Mouse (Mus musculus): ENCODE measurements around the gene Letm1.
A peak's percentile ranks its signal among the peaks of the same experiment; 100 is the strongest.

The Letm1 gene

GRCm38 (mm10) chr5:33733837-33734236 lies 48.8 kb downstream of the Letm1 start:
- no peaks in the 10 kb centered on the region for H3K9me3 ChIP-seq (ENCODE audit: low read length)
- H3K27me3 ChIP-seq (ENCODE audit: insufficient read depth, low read length) = peaks cover 67% of the 10 kb centered on the region
- H3K4me3 ChIP-seq (replicated peaks; ENCODE audit: low read length) = no peak overlapping the region
- H3K36me3 ChIP-seq (ENCODE audit: insufficient read depth, low read length) = 0 out of 2 replicates have a peak, but pooled peaks cover 4% of the 10 kb centered on the region
- TF ChIP-seq CTCF (conservative IDR thresholded peaks at IDR 0.05; ENCODE audit: low read length) (no peak), POU5F1 (IDR thresholded peaks at IDR 0.05; ENCODE audit: borderline replicate concordance, low read length) (no peak), NANOG (IDR thresholded peaks at IDR 0.05; ENCODE audit: borderline replicate concordance, low read length) (no peak)
- peaks cover 29% of the 10 kb centered on the region for H3K4me1 ChIP-seq (replicated peaks; ENCODE audit: low read depth, low read length)

- TF ChIP-seq POU5F1 (IDR thresholded peaks at IDR 0.05; ENCODE audit: borderline replicate concordance, low read length) (no peak), NANOG (IDR thresholded peaks at IDR 0.05; ENCODE audit: borderline replicate concordance, low read length) (no peak), CTCF (conservative IDR thresholded peaks at IDR 0.05; ENCODE audit: low read length) (no peak)
- Histone ChIP-seq H3K4me1 (replicated peaks; ENCODE audit: low read depth, low read length) (peaks cover 29% of the 10 kb centered on the region), H3K36me3 (ENCODE audit: insufficient read depth, low read length) (0 out of 2 replicates have a peak, but pooled peaks cover 4% of the 10 kb centered on the region), H3K9me3 (ENCODE audit: low read length) (no peaks in the 10 kb centered on the region), H3K27me3 (ENCODE audit: insufficient read depth, low read length) (peaks cover 94% of the 10 kb centered on the region), H3K4me3 (replicated peaks; ENCODE audit: low read length) (peak overlapping the region; percentile 60)
Measured at GRCm38 (mm10) chr5:33731051-33731450, 51.6 kb downstream of the Letm1 start.

GRCm38 (mm10) chr5:33730516-33730915 lies 52.1 kb downstream of the Letm1 start:
- H3K4me3 ChIP-seq (replicated peaks; ENCODE audit: low read length) = peak overlapping the region; percentile 60; the same call in 1 of the 2 replicates
- 0 out of 2 replicates have a peak, but pooled peaks cover 4% of the 10 kb centered on the region for H3K36me3 ChIP-seq (ENCODE audit: insufficient read depth, low read length)
- H3K9me3 ChIP-seq (ENCODE audit: low read length) = no peaks in the 10 kb centered on the region
- no peak for TF ChIP-seq POU5F1 (IDR thresholded peaks at IDR 0.05; ENCODE audit: borderline replicate concordance, low read length)
- TF ChIP-seq CTCF (conservative IDR thresholded peaks at IDR 0.05; ENCODE audit: low read length) = no peak
- no peak for TF ChIP-seq NANOG (IDR thresholded peaks at IDR 0.05; ENCODE audit: borderline replicate concordance, low read length)
- peaks cover 98% of the 10 kb centered on the region for H3K27me3 ChIP-seq (ENCODE audit: insufficient read depth, low read length)
- H3K4me1 ChIP-seq (replicated peaks; ENCODE audit: low read depth, low read length) = peaks cover 29% of the 10 kb centered on the region

- Histone ChIP-seq H3K36me3 (ENCODE audit: insufficient read depth, low read length) (0 out of 2 replicates have a peak, but pooled peaks cover 4% of the 10 kb centered on the region), H3K4me1 (replicated peaks; ENCODE audit: low read depth, low read length) (peaks cover 34% of the 10 kb centered on the region), H3K9me3 (ENCODE audit: low read length) (no peaks in the 10 kb centered on the region), H3K27me3 (ENCODE audit: insufficient read depth, low read length) (peaks cover 99% of the 10 kb centered on the region), H3K4me3 (replicated peaks; ENCODE audit: low read length) (no peak overlapping the region)
- TF ChIP-seq POU5F1 (IDR thresholded peaks at IDR 0.05; ENCODE audit: borderline replicate concordance, low read length) (no peak), NANOG (IDR thresholded peaks at IDR 0.05; ENCODE audit: borderline replicate concordance, low read length) (no peak), CTCF (conservative IDR thresholded peaks at IDR 0.05; ENCODE audit: low read length) (no peak)
Measured at GRCm38 (mm10) chr5:33728841-33729240, 53.8 kb downstream of the Letm1 start.

GRCm38 (mm10) chr5:33726891-33727290 lies 55.7 kb downstream of the Letm1 start:
- Histone ChIP-seq H3K4me3 (replicated peaks; ENCODE audit: low read length) (no peak overlapping the region), H3K27me3 (ENCODE audit: insufficient read depth, low read length) (peaks cover 100% of the 10 kb centered on the region), H3K36me3 (ENCODE audit: insufficient read depth, low read length) (no peaks in the 10 kb centered on the region), H3K9me3 (ENCODE audit: low read length) (no peaks in the 10 kb centered on the region), H3K4me1 (replicated peaks; ENCODE audit: low read depth, low read length) (peaks cover 34% of the 10 kb centered on the region)
- TF ChIP-seq POU5F1 (IDR thresholded peaks at IDR 0.05; ENCODE audit: borderline replicate concordance, low read length) (no peak), NANOG (IDR thresholded peaks at IDR 0.05; ENCODE audit: borderline replicate concordance, low read length) (no peak), CTCF (conservative IDR thresholded peaks at IDR 0.05; ENCODE audit: low read length) (no peak)

GRCm38 (mm10) chr5:33726081-33726647 lies 56.5 kb downstream of the Letm1 start:
- Histone ChIP-seq H3K36me3 (ENCODE audit: insufficient read depth, low read length) (no peaks in the 10 kb centered on the region), H3K9me3 (ENCODE audit: low read length) (no peaks in the 10 kb centered on the region), H3K4me3 (replicated peaks; ENCODE audit: low read length) (no peak overlapping the region), H3K4me1 (replicated peaks; ENCODE audit: low read depth, low read length) (peaks cover 29% of the 10 kb centered on the region), H3K27me3 (ENCODE audit: insufficient read depth, low read length) (peaks cover 100% of the 10 kb centered on the region)
- TF ChIP-seq CTCF (conservative IDR thresholded peaks at IDR 0.05; ENCODE audit: low read length) (no peak), POU5F1 (IDR thresholded peaks at IDR 0.05; ENCODE audit: borderline replicate concordance, low read length) (no peak), NANOG (IDR thresholded peaks at IDR 0.05; ENCODE audit: borderline replicate concordance, low read length) (no peak)

GRCm38 (mm10) chr5:33723641-33724465 lies 58.8 kb downstream of the Letm1 start:
- Histone ChIP-seq H3K27me3 (ENCODE audit: insufficient read depth, low read length) (peaks cover 99% of the 10 kb centered on the region), H3K4me1 (replicated peaks; ENCODE audit: low read depth, low read length) (peaks cover 26% of the 10 kb centered on the region), H3K36me3 (ENCODE audit: insufficient read depth, low read length) (no peaks in the 10 kb centered on the region), H3K9me3 (ENCODE audit: low read length) (no peaks in the 10 kb centered on the region), H3K4me3 (replicated peaks; ENCODE audit: low read length) (peak overlapping the region; percentile 78)
- TF ChIP-seq CTCF (conservative IDR thresholded peaks at IDR 0.05; ENCODE audit: low read length) = no peak
- TF ChIP-seq POU5F1 (IDR thresholded peaks at IDR 0.05; ENCODE audit: borderline replicate concordance, low read length) = no peak
- TF ChIP-seq NANOG (IDR thresholded peaks at IDR 0.05; ENCODE audit: borderline replicate concordance, low read length) = no peak

GRCm38 (mm10) chr5:33723019-33723640 lies 59.5 kb downstream of the Letm1 start:
- Histone ChIP-seq H3K27me3 (ENCODE audit: insufficient read depth, low read length) (peaks cover 99% of the 10 kb centered on the region), H3K4me3 (replicated peaks; ENCODE audit: low read length) (peak overlapping the region; percentile 78), H3K4me1 (replicated peaks; ENCODE audit: low read depth, low read length) (peaks cover 31% of the 10 kb centered on the region), H3K36me3 (ENCODE audit: insufficient read depth, low read length) (no peaks in the 10 kb centered on the region), H3K9me3 (ENCODE audit: low read length) (no peaks in the 10 kb centered on the region)
- TF ChIP-seq NANOG (IDR thresholded peaks at IDR 0.05; ENCODE audit: borderline replicate concordance, low read length) (no peak), CTCF (conservative IDR thresholded peaks at IDR 0.05; ENCODE audit: low read length) (no peak), POU5F1 (IDR thresholded peaks at IDR 0.05; ENCODE audit: borderline replicate concordance, low read length) (no peak)

All from E14TG2a.4 (cell line).